Mouse (Mus musculus) CD8-positive naive resting alpha-beta T cell, adult 2 months (primary cell): ENCODE measurements around the gene Mybph.

Source experiments
- DNase-seq, 2 experiments: peaks; one replicate each; pipeline ENCODE4 v3.0.0; 2022; ENCODE audit warnings: low read depth in 2 of 2, low spot score in 2 of 2

Mybph gene

GRCm38 (mm10) chr1:134184089-134184488 is 9.2 kb upstream of the Mybph start:
- no peak for DNase-seq

- no peak for DNase-seq
Measured at GRCm38 (mm10) chr1:134188217-134188616, 5.0 kb upstream of the Mybph start.

GRCm38 (mm10) chr1:134188989-134189729 is 4.1 kb upstream of the Mybph start:
- no peak for DNase-seq

DNA sequence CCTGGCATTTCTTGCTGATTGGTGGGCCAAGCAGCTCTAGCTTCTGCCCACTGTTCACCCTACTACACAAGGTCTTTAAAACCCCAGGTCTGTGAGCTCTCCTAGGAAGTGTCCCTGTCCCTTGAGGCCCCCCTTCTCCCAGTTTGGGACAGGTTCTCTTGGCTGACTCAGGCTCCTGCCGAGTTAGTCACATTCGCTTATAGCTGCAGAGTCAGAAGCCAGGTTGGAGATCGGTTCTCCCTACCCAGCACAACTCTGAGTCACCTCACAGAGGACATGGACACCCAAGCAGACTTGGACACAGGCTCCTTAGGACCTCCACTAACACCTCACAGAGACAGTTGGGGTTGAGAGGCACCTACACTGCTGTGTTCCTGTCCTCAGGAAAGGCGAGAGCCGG is 2.1 kb upstream of the Mybph start:
- DNase-seq = no peak

GRCm38 (mm10) chr1:134192024-134192423 is 1.2 kb upstream of the Mybph start:
- DNase-seq = no peak

DNA sequence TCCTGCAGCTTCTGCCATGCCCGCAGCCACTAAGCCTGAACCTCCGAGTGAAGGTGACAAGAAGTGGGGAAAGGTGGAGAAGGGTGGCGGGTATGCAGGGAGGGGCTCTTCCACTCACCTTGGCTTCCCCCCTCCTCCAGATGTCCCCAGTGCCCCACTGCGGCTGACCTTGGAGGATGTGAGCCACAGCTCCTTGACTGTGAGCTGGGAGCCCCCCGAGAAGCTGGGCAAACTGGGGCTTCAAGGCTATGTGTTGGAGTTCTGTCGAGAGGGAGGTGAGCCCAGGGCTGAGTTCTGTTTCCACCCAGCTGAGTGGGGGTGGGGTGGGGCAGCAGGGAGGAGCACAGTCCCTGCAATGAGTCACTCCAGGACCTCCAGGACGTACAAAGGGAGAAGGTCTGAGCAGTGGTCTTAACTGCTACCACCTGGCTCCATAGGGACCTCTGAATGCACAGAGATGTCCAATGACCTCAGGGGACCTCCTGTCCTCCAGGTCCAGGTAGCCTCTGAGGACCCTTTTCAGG is 488 bp downstream of the Mybph start:
- no peak for DNase-seq

GRCm38 (mm10) chr1:134194298-134195022 is 1.2 kb downstream of the Mybph start:
- no peak for DNase-seq

DNA sequence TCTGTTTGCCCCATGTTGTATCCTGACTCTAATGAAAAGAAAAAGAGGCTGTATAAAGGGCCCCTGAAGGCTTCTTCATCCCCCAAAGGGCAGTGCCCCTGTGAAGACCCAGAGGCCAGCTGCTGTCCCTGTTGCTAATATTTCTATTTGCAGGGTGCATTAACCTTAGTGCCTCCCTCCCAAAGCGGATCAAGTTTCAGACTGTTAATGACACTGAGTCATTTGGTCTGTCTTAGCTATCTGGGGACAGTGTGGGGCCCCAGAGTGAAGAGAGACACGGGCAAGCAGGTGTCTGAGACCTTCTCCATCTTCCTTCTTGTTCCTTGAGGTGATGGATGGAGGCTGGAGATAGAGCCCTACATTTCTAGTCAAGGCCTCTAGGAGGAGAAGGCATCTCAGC is 1.9 kb downstream of the Mybph start:
- no peak for DNase-seq

DNA sequence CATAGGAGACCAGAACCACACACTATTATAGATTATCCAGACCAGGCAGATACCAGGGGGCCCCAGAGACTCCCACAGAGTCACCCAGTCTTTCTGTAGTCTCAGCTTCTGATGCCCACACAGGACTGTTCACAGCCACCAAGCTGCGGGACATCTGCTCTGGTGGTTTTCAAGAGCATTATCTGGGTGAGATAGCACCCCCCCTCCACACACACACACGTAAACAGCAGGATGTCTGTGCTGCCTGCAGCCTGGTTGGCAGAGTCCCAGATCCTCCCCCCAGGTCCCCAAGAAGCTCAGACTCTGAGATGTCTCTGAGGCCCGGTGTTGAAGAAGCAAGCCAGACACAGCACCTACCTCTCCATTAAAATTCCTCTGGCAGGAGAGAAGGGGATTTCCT is 2.3 kb downstream of the Mybph start:
- no peak for DNase-seq

- no peak for DNase-seq
Measured at GRCm38 (mm10) chr1:134195979-134196378, 2.7 kb downstream of the Mybph start.

- peak in 1 of 2 experiments; percentile 7 for DNase-seq
Measured at GRCm38 (mm10) chr1:134196386-134196785, 3.1 kb downstream of the Mybph start.

DNA sequence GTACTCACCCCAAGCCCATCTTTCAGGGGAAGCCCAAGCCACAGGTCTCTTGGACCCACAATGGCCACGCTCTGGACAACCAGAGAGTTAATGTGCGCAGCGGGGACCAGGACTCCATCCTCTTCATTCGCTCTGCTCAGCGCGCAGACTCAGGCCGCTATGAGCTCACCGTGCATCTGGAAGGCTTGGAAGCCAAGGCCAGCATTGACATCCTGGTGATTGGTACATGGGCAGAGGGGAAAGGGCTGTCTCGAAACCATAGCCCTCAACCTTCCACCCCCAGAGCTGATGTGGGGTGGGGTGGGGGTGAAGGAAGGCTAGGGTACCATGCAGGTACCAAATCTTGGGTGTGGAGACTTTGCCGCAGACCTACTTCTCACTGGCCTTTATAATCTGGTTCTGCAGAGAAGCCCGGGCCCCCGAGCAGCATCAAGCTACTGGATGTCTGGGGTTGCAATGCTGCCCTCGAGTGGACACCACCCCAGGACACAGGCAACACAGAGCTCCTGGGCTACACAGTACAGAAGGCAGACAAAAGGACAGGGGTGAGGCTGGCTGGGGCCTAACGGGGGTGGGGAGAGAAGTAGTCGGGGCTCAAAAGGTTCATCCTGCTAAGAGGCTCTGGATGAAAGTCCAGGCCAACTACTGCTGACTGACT is 4.2 kb downstream of the Mybph start:
- no peak for DNase-seq

DNA sequence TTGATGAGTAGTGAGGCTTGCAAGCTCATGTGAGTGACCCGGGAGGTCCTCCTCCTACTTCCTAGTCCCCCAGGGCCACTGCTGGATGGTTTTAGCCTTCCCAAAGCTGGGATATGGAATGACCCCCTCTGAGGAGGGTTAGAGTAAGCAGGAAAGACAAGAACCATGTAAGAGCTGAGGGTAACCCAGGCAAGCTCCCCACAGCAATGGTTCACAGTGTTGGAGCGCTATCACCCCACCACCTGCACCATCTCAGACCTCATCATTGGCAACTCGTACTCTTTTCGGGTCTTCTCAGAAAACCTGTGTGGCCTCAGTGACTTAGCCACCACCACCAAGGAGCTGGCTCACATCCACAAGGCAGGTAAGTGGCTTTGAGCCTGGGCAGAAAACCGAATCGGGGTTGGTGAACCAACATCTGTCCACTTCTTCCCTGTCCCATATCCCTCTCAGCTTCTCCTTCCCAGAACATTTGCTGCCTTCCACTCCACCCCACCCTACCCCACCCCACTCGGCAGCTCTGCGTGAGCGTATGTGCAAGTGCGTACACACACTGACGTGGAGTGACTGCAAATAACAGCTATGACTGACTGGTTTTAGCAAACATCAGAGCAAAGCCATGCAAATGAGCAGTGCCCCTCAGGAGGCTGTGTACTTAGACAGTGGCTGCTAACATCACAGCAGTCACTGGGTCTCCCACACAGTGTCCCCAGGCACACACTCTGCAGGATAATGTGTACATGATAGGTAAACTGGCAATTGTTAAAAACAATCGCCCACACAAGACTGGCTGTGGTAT is 5.1 kb downstream of the Mybph start:
- DNase-seq = no peak

DNA sequence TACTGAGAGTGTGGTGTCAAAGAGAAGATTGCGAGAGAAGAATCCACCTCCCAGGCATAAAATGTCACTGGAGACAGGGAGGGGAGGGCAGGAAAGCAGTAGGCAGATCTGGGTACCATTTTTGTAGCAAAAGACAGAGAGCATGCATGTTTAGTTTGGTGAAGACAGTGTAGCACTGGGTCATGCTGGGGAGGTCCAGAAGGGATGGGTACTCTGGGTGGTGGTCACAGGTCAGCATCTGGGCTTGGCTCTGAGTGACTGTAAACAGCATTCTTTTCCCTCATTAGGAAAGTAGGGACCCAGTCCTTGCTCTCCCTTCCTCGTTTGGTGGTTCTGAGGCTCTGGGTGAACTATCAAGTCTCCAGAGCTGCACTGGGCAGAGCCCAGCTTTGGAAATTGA is 7.2 kb downstream of the Mybph start:
- no peak for DNase-seq

DNA sequence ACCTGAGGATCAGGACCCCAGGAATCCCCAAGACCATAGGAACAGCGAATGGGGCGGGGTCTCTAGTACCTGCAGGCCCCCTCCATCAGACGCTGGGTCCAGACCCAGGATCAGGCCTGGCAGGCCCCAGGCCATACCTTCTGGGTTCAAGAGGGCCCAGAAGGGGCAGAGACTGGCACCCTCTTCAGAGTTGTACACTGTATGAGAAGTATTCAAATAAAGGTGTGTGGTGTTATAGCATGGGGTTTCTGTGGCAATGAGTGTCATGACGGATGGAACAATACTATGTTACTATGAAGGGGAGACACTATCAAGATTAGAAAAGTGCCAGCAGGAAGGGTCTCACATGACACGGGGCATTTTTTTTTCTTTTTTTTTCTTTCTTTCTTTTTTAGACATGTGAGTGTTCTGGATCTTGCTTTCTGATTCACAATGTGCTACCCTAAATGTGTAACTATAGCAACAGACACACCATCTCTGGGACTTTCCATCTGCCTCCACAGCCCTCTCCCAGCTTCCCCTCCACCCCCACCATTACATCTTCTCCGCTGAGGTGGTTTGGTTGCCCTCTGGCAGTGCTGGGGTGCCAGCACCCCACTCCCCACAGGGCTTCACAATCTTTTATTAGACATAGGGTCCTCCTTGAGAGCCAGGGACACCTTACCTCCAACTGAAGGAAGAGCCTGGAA is 7.9 kb downstream of the Mybph start:
- no peak for DNase-seq

DNA sequence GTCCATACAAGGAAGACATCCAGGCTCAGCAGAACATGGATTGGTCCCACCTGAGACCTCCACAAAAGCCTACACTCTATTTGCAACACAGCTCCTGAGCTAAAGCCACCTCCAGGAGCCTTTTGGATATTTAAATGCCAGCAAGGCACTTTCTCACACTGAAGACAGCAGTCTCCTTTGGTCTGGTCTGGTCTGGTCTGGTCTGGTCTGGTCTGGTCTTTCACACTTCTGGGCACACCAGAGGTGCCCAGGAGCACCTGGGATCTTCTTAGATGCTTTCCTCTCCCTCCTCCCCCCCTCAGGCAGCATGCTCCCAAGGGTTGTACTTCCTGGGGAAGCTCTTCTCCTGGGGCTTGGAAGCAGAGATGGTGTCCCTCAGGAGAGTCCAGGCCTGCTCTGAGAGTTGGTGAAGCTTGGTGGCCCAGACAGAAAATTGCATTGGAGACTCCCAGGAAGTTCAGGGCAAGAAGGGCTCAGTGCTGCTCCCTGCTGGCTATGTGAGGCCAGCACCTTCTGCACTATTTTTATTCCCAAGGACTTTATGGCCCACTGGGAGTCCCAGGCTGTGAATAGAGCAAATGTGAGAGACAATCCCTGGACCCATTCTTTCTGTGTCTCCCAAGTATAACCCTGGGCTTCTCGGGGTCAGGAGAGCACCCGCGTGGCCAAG is 8.6 kb downstream of the Mybph start:
- no peak for DNase-seq

DNA sequence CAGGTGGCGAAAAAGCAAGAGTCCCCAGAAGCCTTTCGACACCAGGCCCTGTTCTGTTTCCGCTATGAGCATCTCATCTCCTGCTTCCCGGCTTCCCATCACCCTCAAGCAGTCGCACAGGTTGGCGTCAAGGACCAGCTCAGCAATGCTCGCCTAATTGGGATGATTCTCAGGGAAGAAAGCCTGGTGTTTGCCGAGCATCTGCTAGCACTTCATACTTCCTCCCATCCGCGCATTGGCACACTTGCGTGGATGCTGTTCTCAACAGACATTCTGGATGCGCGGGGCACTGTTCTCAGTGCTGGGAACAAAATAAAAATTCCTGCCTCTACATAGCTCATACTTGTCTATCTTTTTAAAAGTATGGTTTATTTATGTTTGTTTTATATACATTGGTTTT is 11.0 kb downstream of the Mybph start:
- no peak for DNase-seq

GRCm38 (mm10) chr1:134205296-134206018 is 12.2 kb downstream of the Mybph start:
- DNase-seq = no peak

DNA sequence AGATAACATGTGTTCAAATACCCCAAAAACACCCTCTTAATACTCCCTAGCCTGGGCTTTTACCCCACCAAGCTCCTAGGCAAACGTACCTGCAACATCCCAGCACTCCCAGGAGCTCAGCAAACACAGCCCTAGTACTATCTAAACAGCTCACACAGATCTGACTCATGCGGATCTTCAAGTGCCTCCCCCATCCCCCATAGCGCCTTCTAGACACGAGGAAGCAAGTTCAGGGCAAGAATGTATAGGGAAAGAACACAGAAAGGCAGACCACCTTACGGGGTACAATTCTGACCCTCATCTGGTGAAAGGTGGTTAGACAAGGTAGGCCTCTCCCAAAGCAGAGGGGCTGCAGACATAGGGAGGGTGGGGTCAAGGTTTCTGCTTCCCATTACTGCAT is 12.8 kb downstream of the Mybph start:
- no peak for DNase-seq
